Mouse (Mus musculus) CH12F3 (cell line): Measurements from ENCODE around the gene Gnb1l.

Source experiments
- in situ Hi-C: fragments of 300-500 bp; cut with MboI; formaldehyde crosslinking; loops from 2 replicates; pipeline ENCODE4 v1.14.3; 2020; ENCODE audit warnings: low sequenced_read_pairs

Gnb1l gene

GRCm38 (mm10) chr16:18585676-18586075, 87.2 kb downstream of the Gnb1l start:
- in situ Hi-C loops = no loop called here

GRCm38 (mm10) chr16:18586076-18586905, 87.8 kb downstream of the Gnb1l start:
- in situ Hi-C loops = no loop called here

- in situ Hi-C loops = no loop called here
Measured at GRCm38 (mm10) chr16:18586906-18587546, 88.5 kb downstream of the Gnb1l start.

DNA sequence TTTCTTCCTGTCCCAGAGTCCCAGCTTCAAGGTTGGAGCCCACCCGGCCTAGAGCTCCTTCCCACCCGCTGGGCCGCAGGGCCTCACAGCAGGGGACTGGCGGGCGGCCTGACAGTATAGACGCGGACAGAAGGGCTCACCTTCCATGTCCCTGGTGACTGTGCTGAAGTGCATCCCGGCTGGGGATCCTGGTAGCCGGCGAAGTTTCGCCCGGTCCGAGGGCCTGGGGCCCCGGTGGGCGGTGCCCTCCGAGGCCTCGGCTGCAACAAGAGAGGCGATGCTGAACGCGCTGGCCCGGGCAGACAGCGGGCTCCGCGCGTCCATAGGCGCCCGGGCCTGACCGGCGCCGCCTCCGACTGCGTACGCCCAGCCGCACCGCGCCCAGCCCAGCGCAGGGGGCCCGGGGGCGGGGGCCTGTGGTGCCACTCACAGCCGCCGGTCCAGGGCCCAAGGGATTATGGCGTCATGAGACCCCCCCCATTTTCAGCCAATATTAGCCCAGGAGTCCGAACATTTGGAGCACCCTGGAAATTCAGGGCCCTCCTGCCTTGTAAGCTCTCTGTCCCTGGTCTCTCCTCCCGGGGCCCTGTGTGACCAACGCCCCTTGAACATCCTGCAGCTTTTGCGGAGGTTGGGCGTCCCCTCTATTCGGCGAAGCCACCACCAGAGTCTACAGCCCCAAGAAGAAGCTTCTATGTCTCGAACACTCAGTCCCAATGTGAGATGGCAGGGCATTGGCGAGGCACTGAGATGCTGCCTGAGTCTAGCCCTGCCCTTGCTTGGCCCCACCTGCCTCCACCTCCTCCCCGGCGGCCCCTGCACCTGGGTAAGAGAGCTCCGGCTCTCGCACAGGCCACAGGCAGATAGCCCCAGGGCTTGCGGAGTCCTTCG, 89.6 kb downstream of the Gnb1l start:
- in situ Hi-C loops = no loop called here

DNA sequence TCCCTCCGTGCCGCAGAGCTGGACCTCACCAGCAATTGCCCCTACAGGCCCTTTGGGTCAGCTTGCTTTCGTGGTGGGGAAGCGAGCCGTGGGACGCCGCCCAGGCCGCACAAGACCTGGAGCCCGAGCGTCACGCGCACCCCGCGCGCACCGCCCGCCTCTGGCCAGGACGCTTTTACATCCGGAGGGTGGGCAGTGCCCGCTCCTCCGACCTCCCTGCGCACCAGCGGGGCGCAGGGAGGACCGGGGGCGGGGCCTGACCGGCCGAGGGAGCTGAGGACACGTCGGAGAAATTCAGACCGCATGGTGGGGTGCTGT, 90.2 kb downstream of the Gnb1l start:
- in situ Hi-C loops = no loop called here

DNA sequence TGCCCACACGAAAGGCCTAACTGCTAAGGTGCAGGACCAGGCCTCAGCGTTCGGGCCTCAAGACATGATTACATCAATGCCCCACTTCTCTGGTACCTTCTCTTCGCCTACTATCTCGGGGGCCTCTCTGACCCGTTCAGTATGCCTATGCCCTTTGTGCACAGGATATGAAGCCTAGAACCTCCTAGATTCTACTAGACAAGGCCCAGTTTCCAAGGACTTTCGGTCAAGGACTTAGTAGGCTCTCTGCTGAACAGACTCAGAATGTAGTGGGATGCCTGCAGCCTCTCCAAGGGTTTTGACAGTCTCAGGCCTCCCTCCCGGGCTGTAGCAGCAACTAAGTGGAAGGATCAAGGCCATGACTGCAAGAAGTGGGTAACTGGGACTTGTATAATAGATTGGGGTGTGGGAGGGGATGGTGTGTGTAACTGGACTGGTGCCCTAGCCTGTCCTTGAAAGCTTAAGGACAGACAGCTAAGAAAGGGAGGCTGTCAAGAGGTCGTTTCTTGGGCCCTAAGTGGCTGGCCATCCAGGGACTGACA, 90.6 kb downstream of the Gnb1l start:
- in situ Hi-C loops = no loop called here

DNA sequence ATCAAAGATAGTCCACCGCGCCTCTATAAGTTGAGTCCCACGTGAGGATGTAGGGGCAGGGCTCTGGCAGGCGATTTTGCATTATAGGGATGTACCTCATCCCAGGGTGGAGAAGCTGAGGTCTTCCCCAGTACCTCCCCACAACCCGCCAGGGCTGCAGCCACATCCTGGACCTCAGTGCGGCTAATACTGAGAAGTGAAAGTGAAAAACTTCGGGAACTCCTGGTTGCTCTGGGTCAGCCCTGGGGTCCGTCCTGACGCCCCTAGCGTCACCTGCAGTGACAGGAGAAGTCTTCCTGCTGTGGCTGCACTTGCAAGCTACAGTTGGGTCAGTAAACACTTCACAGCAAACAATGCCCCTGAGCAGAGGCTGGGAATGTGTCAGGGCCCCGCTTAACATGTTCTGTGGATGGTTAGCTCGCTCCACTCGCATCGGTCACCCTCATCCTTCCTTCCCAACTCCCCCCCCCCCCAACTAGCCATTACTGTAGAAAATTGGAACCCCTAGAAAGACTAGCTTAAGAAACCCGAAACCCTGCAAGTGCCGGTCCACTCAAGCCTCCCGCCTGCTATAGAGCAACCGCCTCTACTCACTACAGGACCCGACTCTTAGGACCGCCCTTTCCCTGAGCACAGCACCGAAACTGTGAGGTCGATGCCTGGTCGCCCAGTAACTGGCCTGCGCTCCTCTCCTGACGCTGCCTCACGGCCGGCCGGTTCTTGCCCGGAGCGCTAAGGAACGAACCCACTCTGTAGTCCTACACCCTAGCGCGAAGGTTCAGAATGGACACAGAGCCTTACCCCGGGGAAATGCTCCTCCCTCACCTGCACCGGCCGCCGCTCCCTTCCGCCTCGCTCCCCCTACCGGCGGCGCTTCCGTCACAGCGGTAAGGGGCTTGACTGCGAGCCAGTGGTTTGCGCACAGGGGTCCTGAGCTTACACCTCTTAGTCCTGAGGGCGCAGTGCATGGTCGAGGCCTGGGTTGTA, 91.6 kb downstream of the Gnb1l start, which contains the start of gene Tbx1:
Gene Tbx1, minus strand, starts transcription at position 868 of the 987 bp plus-strand sequence.
- in situ Hi-C loops = no loop called here

DNA sequence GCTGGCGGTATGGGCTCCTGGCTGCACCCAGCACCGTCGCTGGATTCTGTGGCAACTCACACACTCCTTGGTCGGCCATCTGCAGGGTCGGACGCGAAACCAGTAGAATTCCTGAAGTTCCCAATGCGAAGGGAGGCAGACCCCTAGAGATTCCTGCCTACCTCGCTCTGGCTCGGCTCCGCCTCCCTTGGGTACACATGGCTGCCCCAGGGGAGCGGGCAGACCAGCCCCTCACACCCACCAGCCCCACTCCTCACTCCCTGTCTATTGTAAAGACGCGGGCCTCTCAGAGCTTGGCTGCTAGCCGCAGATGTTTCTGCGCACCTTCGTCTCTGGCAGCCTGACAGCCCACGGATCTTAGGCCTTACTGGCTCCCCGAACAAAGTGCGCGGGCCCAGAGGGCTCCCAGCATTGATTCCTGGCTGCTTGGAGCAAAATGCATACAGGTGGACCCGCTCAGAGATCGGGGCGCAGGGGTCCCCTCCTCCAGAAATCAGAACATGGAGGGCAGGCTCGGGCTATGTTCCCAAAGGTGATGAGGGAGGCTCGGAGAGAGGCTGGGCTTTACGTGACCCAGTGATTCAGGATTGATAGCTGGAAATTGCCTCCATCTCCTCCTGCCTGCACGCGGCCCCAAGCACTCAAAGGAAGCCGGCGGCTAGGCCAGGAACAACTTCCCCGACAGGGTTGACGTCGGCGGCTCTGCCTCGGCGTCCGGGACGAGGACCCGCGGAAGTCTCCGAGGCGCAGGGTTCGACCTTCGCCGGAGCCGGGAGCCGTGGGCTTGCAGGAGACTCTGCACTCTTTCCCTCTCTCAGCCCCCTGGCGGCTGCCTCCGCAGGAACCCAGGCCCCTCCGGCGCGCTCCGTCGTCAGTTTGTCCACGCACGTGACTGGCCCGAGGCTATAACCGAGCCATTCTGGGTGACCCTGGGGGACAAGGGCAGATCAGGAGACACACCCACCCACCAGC, 92.8 kb downstream of the Gnb1l start:
- in situ Hi-C loops = no loop called here

- in situ Hi-C loops = no loop called here
Measured at GRCm38 (mm10) chr16:18593930-18594329, 95.4 kb downstream of the Gnb1l start.

DNA sequence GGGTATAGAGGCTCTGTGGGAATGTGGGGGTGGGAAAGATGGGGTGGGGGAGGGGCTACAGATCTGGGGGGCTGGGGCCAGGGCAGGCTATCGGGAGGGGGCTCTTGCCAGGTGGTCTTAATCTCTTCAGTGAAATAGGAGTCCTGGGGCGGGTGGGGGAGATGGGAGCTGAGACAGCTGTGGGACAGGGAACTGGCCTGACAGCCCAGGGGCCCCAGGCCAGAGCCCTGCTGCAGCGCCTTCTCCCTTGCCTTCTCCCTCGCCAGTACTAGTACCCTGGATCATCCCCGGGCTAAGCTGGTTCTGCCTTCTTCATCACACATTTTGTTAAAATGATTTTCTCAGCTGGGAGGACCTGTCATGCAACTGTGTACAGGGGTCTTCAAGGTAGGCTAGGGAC, 97.7 kb downstream of the Gnb1l start:
- in situ Hi-C loops = no loop called here

GRCm38 (mm10) chr16:18598006-18598405, 99.5 kb downstream of the Gnb1l start:
- in situ Hi-C loops = no loop called here

DNA sequence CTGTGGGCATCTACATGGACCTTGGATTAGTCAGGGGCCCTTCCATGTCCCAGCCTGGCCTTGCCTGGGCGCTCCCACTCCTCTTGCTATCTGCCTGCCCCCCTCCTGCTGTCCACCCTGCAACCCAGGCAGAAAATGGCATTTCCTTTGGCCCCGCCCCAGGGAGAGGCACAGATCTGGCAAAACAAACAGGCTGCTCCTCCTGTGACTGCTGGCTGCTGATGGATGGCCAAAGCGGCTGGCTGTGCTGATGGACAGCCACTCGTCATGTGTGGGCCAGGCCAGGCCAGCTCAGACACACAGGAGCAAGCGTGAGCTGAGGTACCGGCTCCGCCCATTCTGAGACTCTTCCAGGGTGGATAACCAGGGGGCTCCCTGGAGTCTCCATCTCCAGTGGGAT, 102.9 kb downstream of the Gnb1l start:
- in situ Hi-C loops = no loop called here

DNA sequence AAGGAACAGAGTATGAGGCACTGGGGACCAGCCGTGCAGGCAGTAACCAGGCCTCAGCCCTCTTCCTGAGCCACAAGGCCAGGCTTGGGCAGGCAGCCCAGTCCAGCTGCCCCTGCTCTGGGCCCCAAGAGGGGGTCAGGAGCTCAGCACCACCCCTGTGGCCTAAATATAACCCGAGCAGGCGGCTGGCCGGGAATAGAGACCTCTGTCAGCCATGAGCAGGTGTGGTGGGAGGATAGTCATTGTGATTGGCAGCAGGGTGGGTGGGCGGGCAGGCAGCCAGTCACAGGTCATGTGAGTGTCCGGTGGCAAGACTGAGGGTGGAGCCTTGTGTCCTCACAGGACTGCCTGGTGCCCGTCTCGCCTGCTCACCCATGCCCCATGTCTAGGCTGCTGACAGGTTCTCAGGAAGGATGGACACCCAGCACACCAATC, 105.8 kb downstream of the Gnb1l start:
- in situ Hi-C loops = no loop called here

GRCm38 (mm10) chr16:18605705-18606104, 107.2 kb downstream of the Gnb1l start:
- in situ Hi-C loops = no loop called here

- in situ Hi-C loops = no loop called here
Measured at GRCm38 (mm10) chr16:18608226-18608625, 109.7 kb downstream of the Gnb1l start.

GRCm38 (mm10) chr16:18609099-18609498, 110.6 kb downstream of the Gnb1l start:
- in situ Hi-C loops = no loop called here

DNA sequence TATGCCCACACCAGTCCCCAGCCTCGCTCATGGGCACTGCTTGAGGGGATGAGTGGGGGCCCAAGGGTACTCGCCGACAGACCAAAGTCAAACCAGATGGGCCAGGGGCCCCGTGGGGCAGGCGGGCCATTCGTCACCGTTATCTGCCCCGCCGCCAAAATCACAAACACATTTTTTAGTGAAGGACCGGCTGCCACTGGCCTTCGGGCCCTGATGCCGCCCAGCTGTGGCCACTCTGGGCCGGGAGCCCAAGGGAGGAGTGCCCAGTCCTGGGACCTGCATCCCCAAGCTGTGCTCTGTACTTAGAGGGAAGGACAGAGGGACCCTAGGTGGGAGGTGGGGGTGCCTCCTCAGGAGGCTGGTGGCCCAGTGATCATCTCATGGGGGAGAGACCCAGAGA, 113.2 kb downstream of the Gnb1l start:
- in situ Hi-C loops = no loop called here

- in situ Hi-C loops = no loop called here
Measured at GRCm38 (mm10) chr16:18613301-18613700, 114.8 kb downstream of the Gnb1l start.
